Mouse (Mus musculus): Measurements from ENCODE around the gene 1700025C18Rik.

The 1700025C18Rik gene

GRCm38 (mm10) chr2:165037415-165037814 lies 53.1 kb downstream of the 1700025C18Rik start:
- no peak for DNase-seq (ENCODE audit: low spot score in 2 of 2)

GRCm38 (mm10) chr2:165035058-165035431 lies 55.5 kb downstream of the 1700025C18Rik start:
- no peak for DNase-seq (ENCODE audit: low spot score in 2 of 2)

- DNase-seq (ENCODE audit: low spot score in 2 of 2), result peak; percentile 96 to 97
Measured at GRCm38 (mm10) chr2:165034131-165035057, 56.2 kb downstream of the 1700025C18Rik start, which contains the start of gene Ncoa5. TSS of gene Ncoa5 (minus strand) at chr2:165034867.

- DNase-seq (ENCODE audit: low spot score in 2 of 2), result no peak
Measured at GRCm38 (mm10) chr2:165033306-165033705, 57.2 kb downstream of the 1700025C18Rik start.

- no peak for DNase-seq (ENCODE audit: low spot score in 2 of 2)
Measured at GRCm38 (mm10) chr2:165032533-165032932, 58.0 kb downstream of the 1700025C18Rik start.
